Mouse (Mus musculus) activated CD4-positive, CD25-positive, alpha-beta regulatory T cell, adult 4 months (primary cell): ENCODE data around the gene Cd300ld3. TPM values are rescaled to one million over a fixed set of nuclear protein-coding genes. Genes with fewer than 3 reads are reported as not detected.
"Not testable (repeated sequence)": the region's sequence is repeated elsewhere in the genome, so short reads cannot be mapped to it uniquely, and the experiment has no call there.

Experiments
- ATAC-seq: one replicate; pipeline ENCODE4 v1.8.0; 2017
- polyA plus RNA-seq, 2 experiments: library from polyadenylated mRNA; unstranded; fragments of 100-300 nt; shearing (Covaris generic); gene quantifications; one replicate each; pipeline ENCODE4 v1.2.1; 2017

The Cd300ld3 gene
- polyA plus RNA-seq, 2 experiments from 2014 or later: not detected

- no peak for ATAC-seq
Observed at GRCm38 (mm10) chr11:115052991-115053390, 4.8 kb upstream of the Cd300ld3 start.

- no peak for ATAC-seq
Observed at GRCm38 (mm10) chr11:115052206-115052605, 4.0 kb upstream of the Cd300ld3 start.

DNA sequence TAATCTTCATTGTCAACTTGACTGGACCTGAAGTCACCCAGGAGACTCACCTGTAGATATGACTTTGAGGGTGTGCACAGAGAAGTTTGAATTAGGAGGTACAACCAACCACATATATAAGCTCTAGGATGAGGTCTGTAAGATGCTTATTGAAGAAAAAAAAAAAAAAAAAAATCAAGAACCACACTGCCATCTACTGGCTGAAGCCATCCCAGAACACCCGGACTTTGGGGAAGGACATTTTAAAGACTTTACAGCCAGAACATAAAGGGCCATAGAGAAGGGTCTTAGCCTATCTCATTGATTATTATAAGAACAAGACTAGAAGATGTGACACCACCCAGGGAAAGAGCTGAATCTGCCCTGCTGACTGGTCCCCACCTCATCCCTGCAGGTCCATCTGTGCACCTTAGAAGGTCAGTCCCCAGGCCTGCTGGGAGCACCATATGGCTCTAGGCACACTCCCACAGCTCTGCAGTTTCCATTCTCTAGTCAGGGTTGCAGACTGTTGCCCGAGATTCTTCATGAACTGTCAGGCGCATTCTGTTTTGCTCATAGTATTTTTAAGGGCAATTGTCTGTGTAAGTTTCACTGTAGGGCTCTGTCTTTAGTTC lies 1.2 kb upstream of the Cd300ld3 start:
- no peak for ATAC-seq

- not testable (repeated sequence) for ATAC-seq
Observed at GRCm38 (mm10) chr11:115037669-115038068, 10.5 kb downstream of the Cd300ld3 start, which contains the start of gene Cd300ld5. Cd300ld5 (minus strand) TSS chr11:115037769.

DNA sequence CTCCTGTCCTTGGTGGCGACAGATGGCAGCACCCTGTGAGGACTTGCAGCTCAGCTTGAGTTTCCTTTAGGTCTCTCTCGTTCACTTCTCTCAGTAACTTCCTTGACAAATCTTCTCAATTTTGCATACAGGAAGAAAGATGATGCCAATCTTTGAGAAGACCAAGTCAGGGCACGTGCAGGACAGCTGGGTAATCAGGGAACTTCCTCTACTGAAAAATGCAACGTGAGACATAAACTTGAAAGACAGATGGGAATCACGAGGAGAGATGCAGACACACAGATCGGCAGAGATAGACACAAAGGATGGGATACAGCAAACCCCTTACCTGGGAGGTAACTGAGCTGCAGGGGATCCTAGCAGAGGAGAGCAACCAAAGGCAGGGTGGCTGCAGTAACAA lies 21.3 kb downstream of the Cd300ld3 start, which contains the start of gene Cd300ld4:
TSS of gene Cd300ld4 (minus strand) at position 101 of the 400 bp plus-strand sequence.
- ATAC-seq: not testable (repeated sequence)

GRCm38 (mm10) chr11:115016093-115016492 lies 32.1 kb downstream of the Cd300ld3 start, which contains the start of gene Cd300ld2:
Cd300ld2 (minus strand) TSS chr11:115016193.
- ATAC-seq: not testable (repeated sequence)

GRCm38 (mm10) chr11:115004070-115004469 lies 44.1 kb downstream of the Cd300ld3 start:
- ATAC-seq: no peak

DNA sequence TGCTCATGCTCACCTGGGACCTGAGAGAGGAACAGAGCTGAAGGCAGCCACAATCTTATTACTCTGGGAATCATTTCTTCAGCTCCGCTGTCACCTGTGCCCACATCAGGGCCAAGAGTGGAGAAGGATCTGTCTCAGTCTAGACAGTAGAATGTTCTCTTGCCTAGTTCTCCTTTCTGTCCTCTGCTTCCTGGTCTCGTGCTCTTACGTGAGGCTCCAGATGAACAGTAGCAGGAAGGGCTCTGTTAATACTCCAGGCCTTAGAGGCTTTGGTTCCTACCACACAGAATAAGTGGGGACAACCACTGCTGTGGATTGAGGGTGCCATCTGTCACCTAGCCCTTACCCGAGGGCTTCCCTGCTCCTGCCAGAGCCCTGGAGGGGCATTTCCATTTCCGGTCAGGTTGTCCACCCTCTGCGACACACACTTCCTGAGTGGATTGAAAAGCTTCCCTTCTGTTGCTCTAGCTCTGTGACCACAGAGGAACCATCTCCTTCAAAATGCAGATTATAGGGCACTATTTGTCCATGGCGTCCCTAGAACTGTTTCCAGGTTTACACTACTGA lies 46.7 kb downstream of the Cd300ld3 start, which contains the start of gene Cd300c2:
TSS of gene Cd300c2 (minus strand) at position 407 of the 567 bp plus-strand sequence.
- ATAC-seq: no peak

Other genes starting within 250 kb of the Cd300ld3 start
- not detected for gene Gpr142, start 249.5 kb downstream of the Cd300ld3 start, polyA plus RNA-seq
- under 1 TPM in 1 of 2 experiments, not detected in 1; 0.15 TPM for gene Gprc5c, start 197.3 kb downstream of the Cd300ld3 start, polyA plus RNA-seq
- gene Cd300a, start 158.4 kb downstream of the Cd300ld3 start, polyA plus RNA-seq: under 1 TPM in 1 of 2 experiments, not detected in 1; 0.12 TPM
- under 1 TPM in 1 of 2 experiments, not detected in 1; 0.32 TPM for gene Cd300lb, start 114.0 kb downstream of the Cd300ld3 start, polyA plus RNA-seq
- not detected for gene Cd300c, start 79.3 kb downstream of the Cd300ld3 start, polyA plus RNA-seq
- under 1 TPM; 0.44 to 0.69 TPM for gene Cd300ld, start 58.5 kb downstream of the Cd300ld3 start, polyA plus RNA-seq
- gene Cd300c2, start 46.5 kb downstream of the Cd300ld3 start, polyA plus RNA-seq: not detected
- gene Cd300ld2, start 32.2 kb downstream of the Cd300ld3 start, polyA plus RNA-seq: not detected
- not detected for gene Cd300ld4, start 21.4 kb downstream of the Cd300ld3 start, polyA plus RNA-seq
- gene Cd300ld5, start 10.6 kb downstream of the Cd300ld3 start, polyA plus RNA-seq: not detected
- gene Cd300e, start 13.8 kb upstream of the Cd300ld3 start, polyA plus RNA-seq: not detected
- gene Rab37, start 43.0 kb upstream of the Cd300ld3 start, polyA plus RNA-seq: 100 to 1,000 TPM; 149 to 158 TPM
- gene Cd300lf, start 85.6 kb upstream of the Cd300ld3 start, polyA plus RNA-seq: 1 to 10 TPM in 1 of 2 experiments, under 1 TPM in 1; 0.37 to 1.5 TPM
- gene Slc9a3r1, start 114.9 kb upstream of the Cd300ld3 start, polyA plus RNA-seq: 100 to 1,000 TPM; 166 to 228 TPM
- 10 to 100 TPM in 1 of 2 experiments, 1 to 10 TPM in 1; 9.3 to 11.9 TPM for gene Tmem104, start 139.1 kb upstream of the Cd300ld3 start, polyA plus RNA-seq
- 10 to 100 TPM; 14.0 to 14.6 TPM for gene Nat9, start 139.4 kb upstream of the Cd300ld3 start, polyA plus RNA-seq
- not detected for gene Grin2c, start 218.8 kb upstream of the Cd300ld3 start, polyA plus RNA-seq
- 10 to 100 TPM; 18.4 to 26.6 TPM for gene Fdxr, start 228.6 kb upstream of the Cd300ld3 start, polyA plus RNA-seq
- under 1 TPM; 0.56 to 0.57 TPM for gene Fads6, start 249.3 kb upstream of the Cd300ld3 start, polyA plus RNA-seq